Mouse (Mus musculus): ENCODE data around the gene Rps25. TPM values are rescaled to one million over a fixed set of nuclear protein-coding genes. Genes with fewer than 3 reads are reported as not detected.

Gene Rps25
- polyA plus RNA-seq, 2 experiments = 1,089 to 2,837 TPM

- H3K4me2 ChIP-seq (replicated peaks; ENCODE audit: low read depth, low read length, severe bottlenecking) = no peak within 1 kb of the TSS
Observed at GRCm38 (mm10) chr9:44454891-44455220, 47.9 kb downstream of the Rps25 start, which contains the start of gene Upk2. TSS of gene Upk2 (minus strand) at chr9:44454976.

GRCm38 (mm10) chr9:44457035-44457742 lies 50.2 kb downstream of the Rps25 start:
- no peaks in the 10 kb centered on the region for H3K36me3 ChIP-seq (ENCODE audit: control insufficient read depth, insufficient read depth, low read length)
- H3K4me1 ChIP-seq (ENCODE audit: control insufficient read depth, insufficient read depth, low read length) = no peaks in the 10 kb centered on the region
- H3K4me2 ChIP-seq (replicated peaks; ENCODE audit: low read depth, low read length, severe bottlenecking) = no peak overlapping the region
- 9% methylated on average over 11 of the region's 11 CpGs for WGBS
- ATAC-seq (ENCODE audit: low FRiP score, low read depth) (peak; percentile 70), DNase-seq (ENCODE audit: low spot score) (peak; percentile 43)
- TF ChIP-seq POLR2A (IDR thresholded peaks at IDR 0.05; ENCODE audit: borderline replicate concordance, extremely low read depth, insufficient read depth, insufficient read length) = no peak
- no peak overlapping the region for H3K4me3 ChIP-seq (replicated peaks; ENCODE audit: low read length)
- H3K27ac ChIP-seq (replicated peaks; ENCODE audit: low read depth, low read length) = no peak overlapping the region
- no peak overlapping the region for H3K9ac ChIP-seq (ENCODE audit: low read depth, low read length, severe bottlenecking)
- H3K27me3 ChIP-seq (ENCODE audit: control insufficient read depth, insufficient read depth, low read length) = no peaks in the 10 kb centered on the region
- H3K9me3 ChIP-seq (ENCODE audit: control insufficient read depth, low read length) = no peaks in the 10 kb centered on the region

More at GRCm38 (mm10) chr9:44454891-44455220, 47.9 kb downstream of the Rps25 start, which contains the start of gene Upk2:
- no peak within 1 kb of the TSS for H3K4me3 ChIP-seq (replicated peaks; ENCODE audit: low read length)
- DNase-seq (ENCODE audit: low spot score) (no peak), ATAC-seq (ENCODE audit: low FRiP score, low read depth) (no peak)
- H3K4me1 ChIP-seq (ENCODE audit: control insufficient read depth, insufficient read depth, low read length) = no peaks in the 10 kb centered on the region
- H3K27me3 ChIP-seq (ENCODE audit: control insufficient read depth, insufficient read depth, low read length) = no peaks in the 10 kb centered on the region
- 21% methylated on average over 4 of the region's 4 CpGs for WGBS
- no peak within 1 kb of the TSS for H3K27ac ChIP-seq (replicated peaks; ENCODE audit: low read depth, low read length)
- no peaks in the 10 kb centered on the region for H3K9me3 ChIP-seq (ENCODE audit: control insufficient read depth, low read length)
- no peak for TF ChIP-seq POLR2A (IDR thresholded peaks at IDR 0.05; ENCODE audit: borderline replicate concordance, extremely low read depth, insufficient read depth, insufficient read length)
- H3K9ac ChIP-seq (ENCODE audit: low read depth, low read length, severe bottlenecking) = no peak within 1 kb of the TSS
- H3K36me3 ChIP-seq (ENCODE audit: control insufficient read depth, insufficient read depth, low read length) = no peaks in the 10 kb centered on the region

Small RNA genes within 50 kb of the gene (microRNA-seq; reads per million reads assigned to microRNA genes)
- not detected for gene Mir7085

Other genes with a start within 250 kb of the Rps25 start
- 18.3 and 21.0 TPM in 2 replicates for gene Cbl, start 173.1 kb upstream of the Rps25 start, polyA plus RNA-seq (2012; rRNA removed)
- 15.6 and 16.8 TPM in 2 replicates for gene Cbl, start 173.1 kb upstream of the Rps25 start, polyA plus RNA-seq (2014; fragmentation: Nextera tagmentation; extraction: Ambion mirVana)
- not detected in 2 replicates for gene Ccdc153, start 166.5 kb upstream of the Rps25 start, polyA plus RNA-seq (2012; rRNA removed)
- gene Ccdc153, start 166.5 kb upstream of the Rps25 start, polyA plus RNA-seq (2014; fragmentation: Nextera tagmentation; extraction: Ambion mirVana) = not detected in 2 replicates
- 0.13 and 0.15 TPM in 2 replicates for gene Pdzd3, start 155.7 kb upstream of the Rps25 start, polyA plus RNA-seq (2012; rRNA removed)
- not detected in 2 replicates for gene Pdzd3, start 155.7 kb upstream of the Rps25 start, polyA plus RNA-seq (2014; fragmentation: Nextera tagmentation; extraction: Ambion mirVana)
- gene Nlrx1, start 138.5 kb upstream of the Rps25 start, polyA plus RNA-seq (2012; rRNA removed) = 8.6 and 10.5 TPM in 2 replicates
- gene Nlrx1, start 138.5 kb upstream of the Rps25 start, polyA plus RNA-seq (2014; fragmentation: Nextera tagmentation; extraction: Ambion mirVana) = 12.6 and 13.5 TPM in 2 replicates
- gene Abcg4, start 118.5 kb upstream of the Rps25 start, polyA plus RNA-seq (2012; rRNA removed) = 20.8 and 35.7 TPM in 2 replicates
- 4.8 and 5.0 TPM in 2 replicates for gene Abcg4, start 118.5 kb upstream of the Rps25 start, polyA plus RNA-seq (2014; fragmentation: Nextera tagmentation; extraction: Ambion mirVana)
- 39.4 and 46.7 TPM in 2 replicates for gene Hinfp, start 101.5 kb upstream of the Rps25 start, polyA plus RNA-seq (2012; rRNA removed)
- gene Hinfp, start 101.5 kb upstream of the Rps25 start, polyA plus RNA-seq (2014; fragmentation: Nextera tagmentation; extraction: Ambion mirVana) = 18.0 and 22.0 TPM in 2 replicates
- gene C2cd2l, start 86.9 kb upstream of the Rps25 start, polyA plus RNA-seq (2012; rRNA removed) = 19.6 and 23.1 TPM in 2 replicates
- 7.5 and 8.0 TPM in 2 replicates for gene C2cd2l, start 86.9 kb upstream of the Rps25 start, polyA plus RNA-seq (2014; fragmentation: Nextera tagmentation; extraction: Ambion mirVana)
- gene Dpagt1, start 81.1 kb upstream of the Rps25 start, polyA plus RNA-seq (2012; rRNA removed) = 47.9 and 71.0 TPM in 2 replicates
- 39.4 and 39.5 TPM in 2 replicates for gene Dpagt1, start 81.1 kb upstream of the Rps25 start, polyA plus RNA-seq (2014; fragmentation: Nextera tagmentation; extraction: Ambion mirVana)
- 311 and 451 TPM in 2 replicates for gene H2afx, start 72.4 kb upstream of the Rps25 start, polyA plus RNA-seq (2012; rRNA removed)
- 256 and 275 TPM in 2 replicates for gene H2afx, start 72.4 kb upstream of the Rps25 start, polyA plus RNA-seq (2014; fragmentation: Nextera tagmentation; extraction: Ambion mirVana)
- gene Hmbs, start 62.9 kb upstream of the Rps25 start, polyA plus RNA-seq (2012; rRNA removed) = 60.1 and 61.3 TPM in 2 replicates
- 97.1 and 102 TPM in 2 replicates for gene Hmbs, start 62.9 kb upstream of the Rps25 start, polyA plus RNA-seq (2014; fragmentation: Nextera tagmentation; extraction: Ambion mirVana)
- 28.5 and 32.9 TPM in 2 replicates for gene Vps11, start 45.5 kb upstream of the Rps25 start, polyA plus RNA-seq (2012; rRNA removed)
- 27.8 and 29.9 TPM in 2 replicates for gene Vps11, start 45.5 kb upstream of the Rps25 start, polyA plus RNA-seq (2014; fragmentation: Nextera tagmentation; extraction: Ambion mirVana)
- gene Hyou1, start 27.6 kb upstream of the Rps25 start, polyA plus RNA-seq (2012; rRNA removed) = 64.1 and 64.4 TPM in 2 replicates
- gene Hyou1, start 27.6 kb upstream of the Rps25 start, polyA plus RNA-seq (2014; fragmentation: Nextera tagmentation; extraction: Ambion mirVana) = 27.5 and 28.5 TPM in 2 replicates
- 17.5 and 21.6 TPM in 2 replicates for gene Slc37a4, start 10.3 kb upstream of the Rps25 start, polyA plus RNA-seq (2012; rRNA removed)
- 12.5 and 16.0 TPM in 2 replicates for gene Slc37a4, start 10.3 kb upstream of the Rps25 start, polyA plus RNA-seq (2014; fragmentation: Nextera tagmentation; extraction: Ambion mirVana)
- gene Trappc4, start 461 bp downstream of the Rps25 start, polyA plus RNA-seq (2012; rRNA removed) = 81.5 and 85.7 TPM in 2 replicates
- gene Trappc4, start 461 bp downstream of the Rps25 start, polyA plus RNA-seq (2014; fragmentation: Nextera tagmentation; extraction: Ambion mirVana) = 127 and 144 TPM in 2 replicates
- 54.3 and 57.3 TPM in 2 replicates for gene Ccdc84, start 11.4 kb downstream of the Rps25 start, polyA plus RNA-seq (2012; rRNA removed)
- 24.8 and 25.4 TPM in 2 replicates for gene Ccdc84, start 11.4 kb downstream of the Rps25 start, polyA plus RNA-seq (2014; fragmentation: Nextera tagmentation; extraction: Ambion mirVana)
- not detected in 2 replicates for gene Foxr1, start 34.0 kb downstream of the Rps25 start, polyA plus RNA-seq (2012; rRNA removed)
- not detected in 2 replicates for gene Foxr1, start 34.0 kb downstream of the Rps25 start, polyA plus RNA-seq (2014; fragmentation: Nextera tagmentation; extraction: Ambion mirVana)
- gene Upk2, start 47.8 kb downstream of the Rps25 start, polyA plus RNA-seq (2012; rRNA removed) = 0.33 and 0.91 TPM in 2 replicates
- gene Upk2, start 47.8 kb downstream of the Rps25 start, polyA plus RNA-seq (2014; fragmentation: Nextera tagmentation; extraction: Ambion mirVana) = 0.40 TPM in 1 of 2 replicates, not detected in the other
- gene Bcl9l, start 75.7 kb downstream of the Rps25 start, polyA plus RNA-seq (2012; rRNA removed) = 41.2 and 53.7 TPM in 2 replicates
- 20.5 and 22.7 TPM in 2 replicates for gene Bcl9l, start 75.7 kb downstream of the Rps25 start, polyA plus RNA-seq (2014; fragmentation: Nextera tagmentation; extraction: Ambion mirVana)
- gene Cxcr5, start 154.7 kb downstream of the Rps25 start, polyA plus RNA-seq (2012; rRNA removed) = 0.10 and 0.13 TPM in 2 replicates
- 0.30 TPM in 1 of 2 replicates, not detected in the other for gene Cxcr5, start 154.7 kb downstream of the Rps25 start, polyA plus RNA-seq (2014; fragmentation: Nextera tagmentation; extraction: Ambion mirVana)
- gene Ddx6, start 197.8 kb downstream of the Rps25 start, polyA plus RNA-seq (2012; rRNA removed) = 41.7 and 42.0 TPM in 2 replicates
- 18.5 and 20.4 TPM in 2 replicates for gene Ddx6, start 197.8 kb downstream of the Rps25 start, polyA plus RNA-seq (2014; fragmentation: Nextera tagmentation; extraction: Ambion mirVana)